Mouse (Mus musculus) midbrain, embryonic 16.5 days (tissue): ENCODE data around the gene 2210011C24Rik. TPM values are rescaled to one million over a fixed set of nuclear protein-coding genes. Genes with fewer than 3 reads are reported as not detected.

ENCODE experiments used
- ATAC-seq: fragments of 200-750 bp; cut with Nextera tagmentation; 2 replicates; pipeline ENCODE4 v1.8.0; 2017; ENCODE audit warnings: moderate TSS enrichment
- H3K27ac ChIP-seq: fragments of 300-500 bp; sonication (generic); 2 replicates; pipeline ENCODE4 v1.5.1; 2014; ENCODE audit warnings: mild to moderate bottlenecking, low read length, mixed read lengths
- H3K27me3 ChIP-seq: fragments of 300-500 bp; sonication (generic); 2 replicates; pipeline ENCODE4 v1.6.1; 2014; ENCODE audit warnings: low read depth, low read length, mixed read lengths; ENCODE audit not compliant: control insufficient read depth, insufficient read depth
- H3K36me3 ChIP-seq: fragments of 300-500 bp; sonication (generic); 2 replicates; pipeline ENCODE4 v1.6.1; 2014; ENCODE audit warnings: mild to moderate bottlenecking, low read length, moderate library complexity, mixed read lengths; ENCODE audit not compliant: control insufficient read depth, insufficient read depth
- H3K4me1 ChIP-seq: fragments of 300-500 bp; sonication (generic); 2 replicates; pipeline ENCODE4 v1.6.1; 2014; ENCODE audit warnings: mild to moderate bottlenecking, low read length, mixed read lengths; ENCODE audit not compliant: control insufficient read depth, insufficient read depth
- H3K4me2 ChIP-seq: fragments of 300-500 bp; sonication (generic); 2 replicates; pipeline ENCODE4 v1.6.1; 2014; ENCODE audit warnings: mild to moderate bottlenecking, low read length, mixed read lengths
- H3K4me3 ChIP-seq: fragments of 300-500 bp; sonication (generic); 2 replicates; pipeline ENCODE4 v1.5.1; 2014; ENCODE audit warnings: low read depth, mild to moderate bottlenecking, low read length, moderate library complexity, mixed read lengths
- H3K9ac ChIP-seq: fragments of 300-500 bp; sonication (generic); 2 replicates; pipeline ENCODE4 v1.6.1; 2014; ENCODE audit warnings: low read depth, low read length, mixed read lengths
- H3K9me3 ChIP-seq: fragments of 300-500 bp; sonication (generic); replicated peaks from 2 replicates; pipeline ENCODE4 v1.6.1; 2014; ENCODE audit warnings: mild to moderate bottlenecking, low read length, mixed read lengths; ENCODE audit not compliant: control insufficient read depth, poor library complexity, severe bottlenecking
- WGBS: fragments of 180-500 bp; shearing (Covaris S2); extraction: QIAGEN DNeasy Blood & Tissue Kit; methylation state at CpG from one replicate; pipeline ENCODE4 v1.1.7; 2014; 5-methylcytosine and 5-hydroxymethylcytosine counted together
- polyA plus RNA-seq: library from polyadenylated mRNA; unstranded; fragments of >200 nt; fragmentation: Nextera tagmentation; extraction: Ambion mirVana; gene quantifications from 2 replicates; pipeline ENCODE4 v1.2.1, GENCODE M21; 2015

2210011C24Rik gene
- polyA plus RNA-seq, 1 experiment from 2014 or later: 0.28 TPM

GRCm38 (mm10) chr8:84044103-84044502 is 32.1 kb upstream of the 2210011C24Rik start:
- H3K4me1 ChIP-seq: peaks cover 6% of the 10 kb centered on the region; the same call in 1 of the 2 replicates
- ATAC-seq: no peak
- H3K27ac ChIP-seq: no peak overlapping the region
- no peak overlapping the region for H3K4me3 ChIP-seq
- H3K36me3 ChIP-seq: no peaks in the 10 kb centered on the region
- no peak overlapping the region for H3K9ac ChIP-seq
- no peaks in the 10 kb centered on the region for H3K9me3 ChIP-seq
- peaks cover 42% of the 10 kb centered on the region for H3K27me3 ChIP-seq
- H3K4me2 ChIP-seq: no peak overlapping the region
- WGBS: 8% methylated on average over 7 of the region's 7 CpGs

- 35% methylated on average over 12 of the region's 12 CpGs for WGBS
- Histone ChIP-seq H3K27me3 (peaks cover 42% of the 10 kb centered on the region), H3K4me2 (no peak overlapping the region)
Observed at GRCm38 (mm10) chr8:84042948-84043342, 31.0 kb upstream of the 2210011C24Rik start.

DNA sequence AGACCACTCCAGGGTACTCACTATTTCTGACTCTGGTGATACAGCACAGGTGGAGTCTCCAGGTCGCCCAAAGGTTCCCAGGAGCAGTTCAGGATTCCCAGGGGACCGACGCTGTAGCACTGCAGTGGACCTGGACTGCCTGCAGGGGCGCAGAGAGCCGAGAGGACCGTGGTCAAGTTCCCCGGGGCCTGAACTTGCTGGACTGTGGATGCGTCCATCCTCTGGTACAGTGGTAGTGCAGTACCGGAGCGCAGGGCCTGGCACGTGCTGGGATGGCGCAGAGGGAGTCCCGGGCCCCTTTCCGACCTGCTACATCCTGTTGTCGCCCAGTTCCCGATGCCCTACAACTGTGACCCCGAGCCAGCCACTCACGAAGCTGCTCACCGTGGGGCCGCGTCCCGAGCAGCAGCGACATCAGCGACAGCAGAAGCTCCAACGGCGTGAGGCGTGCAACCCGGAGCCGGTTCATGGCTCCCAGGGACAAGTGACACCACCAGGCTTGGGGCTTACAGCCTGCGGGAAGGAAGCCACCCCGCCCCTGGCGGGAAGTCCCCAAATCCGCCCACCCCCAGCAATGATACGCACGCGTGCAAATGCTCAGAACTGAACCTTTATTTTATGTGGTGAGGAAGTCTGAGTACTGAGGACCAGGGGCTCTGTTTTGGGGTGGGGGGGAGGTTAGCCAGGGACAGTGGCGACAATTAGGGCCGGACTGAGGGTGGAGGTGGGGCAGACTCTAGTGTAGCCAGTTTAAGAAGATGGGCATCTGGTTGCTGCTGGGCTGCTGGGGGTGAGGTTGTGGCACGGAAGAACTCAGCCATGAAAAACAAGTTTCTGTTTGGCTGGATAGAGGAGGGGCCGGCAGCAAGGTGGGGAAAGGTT is 30.3 kb upstream of the 2210011C24Rik start, which contains the start of gene Il27ra:
TSS of gene Il27ra (minus strand) at position 524 of the 882 bp plus-strand sequence.
- Histone ChIP-seq H3K4me1 (peaks cover 6% of the 10 kb centered on the region; the same call in 1 of the 2 replicates), H3K4me3 (peak within 1 kb of the TSS; percentile 22), H3K27ac (no peak within 1 kb of the TSS), H3K9ac (0 out of 2 replicates have a peak within 1 kb of the TSS, but pooled peaks have one; percentile 23), H3K4me2 (peak within 1 kb of the TSS; percentile 51), H3K9me3 (no peaks in the 10 kb centered on the region), H3K27me3 (peaks cover 42% of the 10 kb centered on the region), H3K36me3 (no peaks in the 10 kb centered on the region)
- WGBS: 3% methylated on average over 40 of the region's 40 CpGs
- ATAC-seq: peak; percentile 49; the same call in 1 of the 2 replicates

More at GRCm38 (mm10) chr8:84042948-84043342, 31.0 kb upstream of the 2210011C24Rik start:
- ATAC-seq: no peak
- H3K36me3 ChIP-seq: no peaks in the 10 kb centered on the region
- H3K9ac ChIP-seq: no peak overlapping the region
- H3K27ac ChIP-seq: no peak overlapping the region
- no peak overlapping the region for H3K4me3 ChIP-seq
- peaks cover 6% of the 10 kb centered on the region; the same call in 1 of the 2 replicates for H3K4me1 ChIP-seq
- H3K9me3 ChIP-seq: no peaks in the 10 kb centered on the region

- Histone ChIP-seq H3K27me3 (peaks cover 31% of the 10 kb centered on the region), H3K4me3 (no peak overlapping the region), H3K4me1 (peaks cover 4% of the 10 kb centered on the region; the same call in 1 of the 2 replicates), H3K27ac (no peak overlapping the region), H3K4me2 (no peak overlapping the region), H3K9ac (no peak overlapping the region), H3K9me3 (no peaks in the 10 kb centered on the region), H3K36me3 (no peaks in the 10 kb centered on the region)
- ATAC-seq: 0 out of 2 replicates have a peak, but pooled peaks have one; percentile 30
- WGBS: 14% methylated on average over 5 of the region's 5 CpGs
Observed at GRCm38 (mm10) chr8:84039050-84039449, 27.1 kb upstream of the 2210011C24Rik start.

GRCm38 (mm10) chr8:84038015-84038414 is 26.0 kb upstream of the 2210011C24Rik start:
- no peak for ATAC-seq
- no peaks in the 10 kb centered on the region for H3K36me3 ChIP-seq
- H3K27ac ChIP-seq: no peak overlapping the region
- H3K4me1 ChIP-seq: peaks cover 4% of the 10 kb centered on the region; the same call in 1 of the 2 replicates
- peaks cover 21% of the 10 kb centered on the region for H3K27me3 ChIP-seq
- WGBS: 85% methylated on average over 5 of the region's 5 CpGs
- H3K4me3 ChIP-seq: no peak overlapping the region
- H3K9me3 ChIP-seq: no peaks in the 10 kb centered on the region
- no peak overlapping the region for H3K9ac ChIP-seq
- no peak overlapping the region for H3K4me2 ChIP-seq

GRCm38 (mm10) chr8:84032777-84033176 is 20.8 kb upstream of the 2210011C24Rik start:
- Histone ChIP-seq H3K27me3 (peaks cover 6% of the 10 kb centered on the region), H3K9ac (no peak overlapping the region), H3K27ac (no peak overlapping the region), H3K4me3 (no peak overlapping the region), H3K4me1 (no peaks in the 10 kb centered on the region), H3K36me3 (no peaks in the 10 kb centered on the region), H3K9me3 (no peaks in the 10 kb centered on the region), H3K4me2 (no peak overlapping the region)
- ATAC-seq: no peak
- WGBS: 77% methylated on average over 4 of the region's 4 CpGs

DNA sequence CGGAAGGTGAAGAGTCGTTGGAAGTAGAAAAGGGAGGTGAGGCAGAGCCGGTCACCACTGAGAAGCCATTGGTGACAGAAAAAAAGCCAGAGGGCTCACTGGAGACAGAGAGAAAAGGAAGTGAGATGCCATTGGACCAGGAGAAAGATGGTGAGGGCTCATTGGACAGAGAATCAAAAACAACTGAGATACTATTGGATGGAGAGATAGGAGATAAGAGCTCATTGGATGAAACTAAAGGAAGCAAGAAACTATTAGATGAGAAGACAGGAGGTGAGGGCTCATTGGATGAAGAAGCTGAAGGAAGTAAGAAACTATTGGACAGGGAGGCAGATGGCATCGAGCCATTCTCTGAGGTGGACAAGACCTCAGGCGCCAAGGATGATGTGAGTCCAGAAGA is 17.3 kb upstream of the 2210011C24Rik start:
- Histone ChIP-seq H3K36me3 (no peaks in the 10 kb centered on the region), H3K27me3 (peaks cover 15% of the 10 kb centered on the region), H3K4me3 (no peak overlapping the region), H3K4me1 (peaks cover 5% of the 10 kb centered on the region; the same call in 1 of the 2 replicates), H3K4me2 (no peak overlapping the region), H3K27ac (no peak overlapping the region), H3K9me3 (no peaks in the 10 kb centered on the region), H3K9ac (no peak overlapping the region)
- 96% methylated on average over 5 of the region's 5 CpGs for WGBS
- ATAC-seq: no peak

DNA sequence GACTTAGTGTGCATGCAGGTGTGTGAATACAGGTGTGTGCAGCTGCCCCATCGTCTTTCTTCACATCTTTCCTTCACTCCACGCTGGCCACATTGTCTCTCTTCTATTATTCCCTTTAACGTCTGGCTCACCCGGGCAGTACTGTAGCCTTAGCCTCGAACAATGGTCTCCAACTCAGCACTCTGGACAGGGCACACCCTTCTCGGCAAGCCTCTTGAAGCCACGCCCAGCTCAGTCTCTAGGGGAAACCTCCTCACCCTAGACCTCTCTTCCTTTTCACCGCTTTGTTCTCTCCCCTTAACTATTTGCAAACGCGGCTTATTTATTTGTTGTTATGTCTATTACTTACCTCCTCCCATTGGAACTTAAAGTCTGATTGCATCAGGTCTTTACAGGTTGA is 15.5 kb upstream of the 2210011C24Rik start:
- H3K36me3 ChIP-seq: no peaks in the 10 kb centered on the region
- H3K4me1 ChIP-seq: peaks cover 5% of the 10 kb centered on the region; the same call in 1 of the 2 replicates
- no peaks in the 10 kb centered on the region for H3K9me3 ChIP-seq
- 9% methylated on average over 10 of the region's 10 CpGs for WGBS
- no peak overlapping the region for H3K9ac ChIP-seq
- no peak overlapping the region for H3K4me2 ChIP-seq
- H3K4me3 ChIP-seq: no peak overlapping the region
- H3K27ac ChIP-seq: no peak overlapping the region
- ATAC-seq: no peak
- H3K27me3 ChIP-seq: peaks cover 15% of the 10 kb centered on the region

DNA sequence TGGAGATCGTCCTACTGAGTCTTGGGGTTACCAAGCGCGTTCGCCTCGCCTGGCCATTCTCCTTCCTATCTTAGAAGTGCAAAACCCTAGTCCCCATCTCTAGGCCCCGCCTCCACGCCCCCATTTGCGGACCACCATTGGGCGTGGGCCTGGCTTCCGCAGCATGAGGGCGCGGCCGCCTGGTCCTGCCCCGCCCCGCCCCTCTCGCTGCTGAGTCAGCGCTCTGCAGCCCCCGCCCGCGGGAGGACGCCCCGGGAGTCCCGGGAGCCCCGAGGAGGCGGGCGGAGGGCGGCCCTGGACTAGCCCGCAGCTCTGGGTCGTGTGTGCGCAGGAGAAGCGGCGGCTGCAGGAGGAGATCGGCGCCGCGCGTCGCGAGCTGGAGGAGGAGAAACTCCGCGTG is 13.9 kb upstream of the 2210011C24Rik start:
- ATAC-seq: peak; percentile 70
- Histone ChIP-seq H3K27me3 (peaks cover 21% of the 10 kb centered on the region), H3K4me1 (peaks cover 5% of the 10 kb centered on the region; the same call in 1 of the 2 replicates), H3K4me2 (peak overlapping the region; percentile 97), H3K4me3 (peak overlapping the region; percentile 57), H3K27ac (no peak overlapping the region), H3K9me3 (no peaks in the 10 kb centered on the region), H3K9ac (peak overlapping the region; percentile 77), H3K36me3 (no peaks in the 10 kb centered on the region)
- WGBS: under 1% methylated on average over 41 of the region's 41 CpGs
